Mouse (Mus musculus) lung, postnatal 14 days (tissue): Measurements from ENCODE around the gene Plod2.

ENCODE experiments used
- DNase-seq: peaks from one replicate; pipeline ENCODE4 v3.0.0; 2021

Gene Plod2

DNA sequence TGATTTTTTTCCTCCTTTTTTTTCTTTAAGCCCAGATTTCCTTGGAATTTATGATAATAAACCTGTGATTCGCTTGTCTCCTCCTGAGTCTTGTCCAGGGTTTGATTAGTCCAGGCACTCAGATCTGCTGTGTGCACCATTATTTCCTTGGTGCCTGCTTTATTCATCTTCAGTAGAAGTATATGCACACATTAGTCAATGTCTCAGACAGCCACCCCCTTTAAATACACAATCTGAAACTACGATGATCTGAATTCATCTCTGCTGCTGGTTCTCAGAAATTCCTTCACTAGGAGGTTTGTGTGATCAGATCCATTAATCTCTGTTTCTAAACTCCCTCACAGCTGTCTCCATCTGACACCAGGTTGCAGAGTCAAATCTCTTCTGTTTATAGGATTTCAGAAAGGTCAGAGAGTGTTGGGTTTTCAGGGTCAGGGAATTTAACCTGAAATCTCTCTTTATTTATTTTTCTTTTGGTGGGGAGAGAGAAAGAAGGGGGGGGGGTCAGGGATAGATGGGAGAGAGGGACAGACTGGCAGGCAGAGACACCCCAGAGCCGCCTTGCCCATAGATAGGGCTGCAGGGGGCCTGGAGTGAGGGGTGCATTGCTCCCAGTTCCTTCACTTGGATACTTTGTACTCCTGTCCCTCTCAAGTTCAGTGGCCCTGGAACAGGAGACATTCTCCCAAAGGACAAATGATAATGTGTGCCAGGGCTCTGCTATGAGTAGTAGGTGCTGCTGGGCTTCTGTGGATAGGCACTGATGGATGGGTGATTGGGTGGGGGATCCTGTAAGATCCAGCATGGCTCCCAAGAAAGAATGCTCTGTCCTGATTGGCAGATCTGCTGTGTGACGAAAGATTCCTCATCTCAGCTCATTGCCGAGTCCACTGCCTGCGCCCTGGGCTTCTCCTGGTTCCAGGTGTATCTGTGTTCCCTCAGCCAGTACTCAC, 13.3 kb downstream of the Plod2 start:
- DNase-seq, result no peak

DNA sequence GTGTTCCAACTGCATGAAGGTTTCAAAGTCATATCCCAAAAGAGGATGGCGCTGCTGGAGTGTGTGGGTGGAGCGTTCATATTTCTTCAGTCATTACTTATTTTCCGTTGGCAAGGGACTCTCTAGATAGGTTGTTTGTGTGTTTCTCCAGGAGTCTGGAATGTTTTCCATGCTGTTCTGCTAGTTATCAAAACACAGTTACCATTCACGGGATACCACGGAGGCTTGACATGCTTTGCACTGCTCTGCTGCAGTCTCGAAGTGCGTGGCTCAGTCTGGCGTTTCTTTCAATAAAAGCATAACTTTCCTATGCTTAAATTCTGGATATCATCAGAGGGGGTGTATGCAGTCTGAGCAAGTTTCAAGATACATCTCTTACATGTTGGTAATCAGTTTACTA, 17.7 kb downstream of the Plod2 start:
- no peak for DNase-seq

DNA sequence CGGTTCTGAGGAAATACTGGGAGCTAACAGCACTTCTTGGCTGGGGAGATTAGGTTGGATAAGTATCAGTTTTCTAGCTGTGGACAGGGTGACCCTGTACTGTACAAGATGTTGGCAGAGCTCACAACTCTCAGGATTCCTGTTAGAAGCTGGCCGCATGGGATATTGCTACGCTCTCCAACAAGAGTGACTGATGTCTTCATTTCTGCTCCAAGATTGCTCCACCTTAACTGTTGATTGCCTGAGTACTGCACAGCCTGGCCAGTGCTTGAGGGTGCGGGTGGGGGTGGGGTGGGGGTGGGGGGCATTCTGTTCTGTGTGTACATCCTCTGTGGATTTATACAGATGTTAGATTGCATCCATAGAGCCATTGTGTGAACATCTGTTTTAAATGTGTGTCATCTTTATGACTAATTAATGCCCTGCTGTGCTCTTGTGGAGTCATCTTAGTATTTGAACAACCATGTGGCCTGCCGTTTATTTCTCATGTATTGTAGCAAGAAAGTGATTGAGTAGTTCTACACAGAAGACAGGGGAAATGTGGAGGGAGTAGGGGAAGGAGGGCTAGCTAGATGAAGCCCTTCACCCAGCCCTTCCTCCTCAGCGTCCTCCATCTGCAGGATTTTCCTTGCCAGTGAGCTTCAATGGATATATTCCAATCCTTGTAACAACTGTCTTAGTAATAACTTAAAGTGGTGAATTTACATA, 19.0 kb downstream of the Plod2 start:
- DNase-seq, result no peak

DNA sequence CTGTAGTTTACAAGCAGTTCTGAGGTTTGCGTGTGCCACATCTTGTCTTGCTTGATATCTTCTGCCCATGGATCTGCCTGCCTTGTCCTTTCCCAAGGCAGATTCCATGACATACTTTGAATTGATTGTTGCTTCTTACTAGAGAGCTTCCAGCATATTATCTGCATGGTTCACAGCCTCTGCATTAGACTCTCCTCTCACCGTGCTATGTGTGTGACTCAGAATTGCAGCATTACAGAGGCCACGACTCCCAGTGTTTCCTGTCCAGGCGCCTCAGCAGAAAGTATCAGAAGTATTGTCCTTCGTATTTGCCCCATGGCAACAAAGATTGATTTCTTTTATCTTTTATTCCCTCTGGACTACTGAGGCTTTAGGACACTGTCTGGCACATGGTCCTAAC, 20.4 kb downstream of the Plod2 start:
- DNase-seq, result no peak

DNA sequence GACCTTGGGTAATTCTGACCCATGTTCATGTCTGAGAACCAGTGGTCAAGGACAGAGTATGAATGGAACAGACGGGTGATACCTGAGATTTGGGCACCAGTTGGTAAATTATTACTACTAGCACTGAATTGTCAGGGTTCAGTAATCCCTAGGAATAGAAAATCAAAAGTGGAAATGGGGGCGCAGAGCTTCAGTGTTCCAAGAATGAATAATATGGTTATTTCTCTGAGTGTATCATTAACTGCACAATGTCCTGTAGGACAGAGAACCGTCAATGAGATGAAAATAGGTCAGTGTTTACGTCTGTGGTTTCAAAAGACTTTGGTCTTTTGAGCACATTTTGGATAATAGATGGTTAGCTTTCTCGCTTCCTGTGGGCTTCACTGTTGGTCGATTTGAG, 21.3 kb downstream of the Plod2 start:
- DNase-seq, result no peak

DNA sequence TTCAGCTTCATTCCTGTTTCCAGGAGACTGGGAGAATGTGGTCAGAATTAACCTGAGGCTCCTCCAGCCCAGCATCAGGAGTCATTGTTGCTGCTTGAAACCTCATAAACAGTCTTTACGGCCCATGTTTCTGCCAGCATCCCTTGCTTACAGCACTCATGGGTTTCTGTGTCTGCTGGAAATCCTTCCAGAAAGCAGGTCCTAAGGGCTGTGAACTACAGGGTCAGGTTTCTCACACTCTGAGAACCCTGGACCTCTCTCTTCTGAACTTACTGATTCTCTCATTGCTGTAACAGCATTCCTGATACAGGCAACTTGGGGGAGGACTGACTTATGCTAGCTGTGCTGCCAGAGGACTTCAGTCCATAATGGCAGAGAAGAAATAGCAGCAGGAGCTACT, 22.4 kb downstream of the Plod2 start:
- no peak for DNase-seq

DNA sequence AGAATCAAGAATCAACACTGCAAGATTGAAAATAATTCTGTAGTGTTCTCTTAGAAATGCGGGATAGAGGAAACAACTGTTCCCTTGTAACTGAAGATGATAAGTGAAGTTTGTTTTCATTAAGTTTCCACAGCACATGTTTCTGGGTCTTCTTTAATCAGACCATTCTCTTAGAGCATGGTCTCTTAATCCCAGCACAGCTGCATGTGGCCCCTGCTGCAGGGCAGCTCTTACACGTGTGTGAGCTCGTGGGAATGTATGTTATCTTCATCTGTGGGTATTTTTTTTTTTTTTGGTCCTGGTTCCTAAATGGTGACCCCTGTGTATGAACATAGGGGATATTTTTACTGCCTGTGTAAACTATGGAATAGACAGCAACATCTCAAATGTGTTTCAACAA, 24.2 kb downstream of the Plod2 start:
- DNase-seq, result no peak

DNA sequence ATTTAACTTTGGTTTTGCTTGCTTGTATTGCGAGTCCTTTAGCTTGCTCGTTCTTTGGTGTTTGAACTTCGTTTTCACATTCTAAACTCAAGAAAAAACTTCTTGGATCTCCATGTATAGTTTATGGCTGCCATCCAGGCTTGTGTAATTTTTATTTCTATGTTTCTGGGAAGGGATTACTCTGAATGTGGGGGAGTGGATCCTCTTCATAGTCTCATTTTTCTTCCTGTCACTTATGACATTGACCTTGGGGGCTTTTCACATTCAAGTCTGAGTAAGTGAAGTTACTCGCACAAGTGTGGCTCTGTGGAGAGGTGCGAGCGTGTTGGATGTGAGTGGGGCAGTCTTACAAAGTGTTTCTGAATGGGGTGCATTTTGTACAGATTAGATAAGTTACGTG, 25.5 kb downstream of the Plod2 start:
- DNase-seq, result no peak

DNA sequence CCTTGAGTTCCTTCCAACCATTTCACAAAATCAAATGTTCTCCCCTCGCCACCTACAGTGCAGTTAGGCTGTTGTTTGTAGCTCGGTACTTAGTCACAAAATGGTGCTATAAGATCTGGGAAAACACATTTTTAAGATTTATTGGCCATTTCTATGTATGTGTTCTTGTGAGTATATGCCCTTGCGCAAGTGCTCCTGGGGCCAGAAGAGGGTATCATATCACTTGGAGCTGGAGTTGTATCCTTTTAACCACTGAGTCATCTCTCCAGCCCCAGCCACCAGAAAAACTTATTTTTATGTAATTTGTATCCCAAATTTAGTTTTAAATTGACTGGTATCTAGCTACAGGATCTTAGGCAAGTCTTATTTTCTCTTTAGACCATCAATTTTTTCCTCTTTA, 26.8 kb downstream of the Plod2 start:
- DNase-seq, result no peak

DNA sequence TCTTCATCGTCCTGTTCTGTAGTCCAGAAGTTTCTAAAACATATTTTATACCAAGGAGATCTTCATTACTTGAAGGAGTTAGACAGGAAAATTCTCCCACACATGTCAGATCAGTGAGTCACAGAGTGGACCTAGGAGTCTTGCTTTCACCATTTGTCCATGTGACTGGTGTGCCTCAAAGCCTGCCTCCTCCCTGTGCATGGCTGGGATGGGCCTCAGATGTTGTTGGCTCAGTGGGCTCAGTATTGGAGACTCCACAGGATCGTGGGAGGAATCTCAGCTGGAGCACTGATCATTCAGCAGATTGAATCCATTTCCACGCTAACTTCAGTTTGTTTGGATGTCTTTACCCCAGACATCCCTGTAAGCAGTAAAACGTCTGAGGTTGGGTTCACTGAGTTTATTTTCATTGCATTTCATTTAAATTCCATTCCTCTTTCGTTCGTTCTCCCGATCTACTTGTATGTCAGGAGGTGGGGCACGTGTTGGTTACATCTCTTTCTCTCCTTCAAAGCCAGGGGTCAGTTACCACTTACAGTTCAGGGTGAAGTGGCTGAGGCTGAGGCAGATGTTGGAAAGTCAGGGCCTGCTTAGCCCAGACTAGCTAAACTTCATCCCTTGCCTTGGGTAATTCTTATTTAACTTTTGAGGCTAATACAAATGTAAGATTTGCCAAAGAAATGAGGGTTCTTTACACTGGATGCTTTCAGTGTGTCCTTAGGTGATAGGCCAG, 30.5 kb downstream of the Plod2 start:
- no peak for DNase-seq

DNA sequence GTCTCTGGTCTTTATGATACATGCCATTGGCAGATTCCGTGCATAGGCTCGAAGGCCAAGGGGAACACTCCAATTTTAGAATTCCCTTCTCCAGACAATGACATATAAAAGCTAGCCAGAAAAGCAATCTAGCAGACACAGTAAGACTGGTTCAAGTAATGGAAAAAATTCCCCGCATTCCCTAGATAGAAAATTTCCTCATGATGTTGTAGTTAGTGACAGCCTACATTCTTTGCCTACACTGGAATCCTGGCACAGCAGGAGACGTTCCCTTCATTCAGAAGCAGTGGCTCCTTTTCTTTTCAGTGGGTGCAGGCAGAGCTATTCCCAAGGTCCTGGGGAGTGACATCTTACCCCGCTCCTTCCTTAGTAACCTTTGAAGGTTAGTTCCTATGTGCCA, 41.9 kb downstream of the Plod2 start:
- no peak for DNase-seq

DNA sequence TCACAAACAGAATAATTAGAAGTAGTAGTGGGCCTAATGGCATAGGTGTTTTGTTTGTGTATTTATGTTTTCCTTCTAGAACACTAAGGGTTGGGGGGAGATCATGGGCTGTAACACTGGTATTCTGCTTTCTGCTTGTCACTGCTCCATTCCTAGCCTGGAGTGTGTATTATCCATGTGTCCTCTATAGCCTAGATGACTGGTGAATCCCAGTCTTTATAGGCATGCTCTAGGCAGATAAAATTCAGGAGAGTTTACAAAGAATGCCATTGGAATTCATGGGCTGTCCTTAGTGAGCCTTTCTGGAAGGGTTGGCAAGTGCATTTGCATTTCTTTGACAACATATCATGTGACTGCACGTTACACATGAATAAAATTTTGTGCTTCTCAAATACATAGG, 44.0 kb downstream of the Plod2 start:
- DNase-seq, result no peak

DNA sequence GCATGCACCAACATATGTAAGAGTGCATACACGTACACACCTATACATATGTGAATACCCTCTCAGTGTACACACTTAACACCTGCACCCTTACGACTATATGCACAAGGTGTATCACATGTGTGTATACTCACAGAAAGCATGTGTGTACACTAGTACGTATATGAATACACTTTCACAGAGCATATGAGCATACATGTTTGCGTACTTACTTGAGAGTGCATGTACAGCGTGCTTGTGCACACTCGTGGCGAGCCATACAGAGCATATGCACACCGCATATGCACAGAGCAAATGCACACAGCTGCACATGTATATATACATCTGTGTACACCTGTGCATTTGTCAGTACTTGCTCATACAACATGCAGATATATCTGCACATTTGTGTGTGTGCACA, 45.4 kb downstream of the Plod2 start:
- no peak for DNase-seq

DNA sequence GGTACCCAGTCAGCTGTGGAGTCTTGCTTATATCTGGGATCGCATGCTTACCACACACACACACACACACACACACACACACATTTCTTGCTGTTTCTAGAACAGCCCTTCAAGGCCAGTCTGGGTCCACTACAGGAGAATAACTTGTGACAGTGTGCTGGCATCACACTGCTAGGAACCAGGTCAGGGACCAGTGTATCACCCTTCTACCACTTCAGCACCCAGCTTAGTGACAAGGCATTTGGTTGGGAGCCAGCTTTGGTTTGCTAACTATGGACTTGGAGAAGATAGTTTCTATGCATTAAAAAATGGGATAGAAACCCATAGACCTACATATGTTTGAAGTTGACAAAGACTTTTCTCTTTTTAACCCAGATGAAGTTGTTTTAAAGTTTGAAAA, 46.2 kb downstream of the Plod2 start:
- no peak for DNase-seq

DNA sequence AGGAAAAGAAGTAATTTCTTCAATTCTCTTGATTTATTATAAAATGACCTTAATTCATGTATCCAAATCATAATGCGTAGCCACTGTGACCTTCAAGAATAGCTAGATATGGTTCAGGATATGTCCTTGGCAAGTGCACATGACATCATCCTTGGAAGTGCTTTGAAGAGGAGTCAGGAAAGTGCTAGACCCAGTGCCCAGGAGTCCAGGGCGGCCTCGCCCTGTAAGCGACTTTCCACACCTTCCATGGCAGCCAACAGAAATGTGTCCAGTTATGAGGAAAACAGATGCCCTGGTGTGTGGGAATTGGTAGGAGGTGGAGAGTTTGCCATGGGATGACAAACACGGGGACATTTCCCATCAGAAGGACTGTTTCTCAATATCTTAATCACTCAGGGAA, 47.0 kb downstream of the Plod2 start:
- DNase-seq, result no peak

DNA sequence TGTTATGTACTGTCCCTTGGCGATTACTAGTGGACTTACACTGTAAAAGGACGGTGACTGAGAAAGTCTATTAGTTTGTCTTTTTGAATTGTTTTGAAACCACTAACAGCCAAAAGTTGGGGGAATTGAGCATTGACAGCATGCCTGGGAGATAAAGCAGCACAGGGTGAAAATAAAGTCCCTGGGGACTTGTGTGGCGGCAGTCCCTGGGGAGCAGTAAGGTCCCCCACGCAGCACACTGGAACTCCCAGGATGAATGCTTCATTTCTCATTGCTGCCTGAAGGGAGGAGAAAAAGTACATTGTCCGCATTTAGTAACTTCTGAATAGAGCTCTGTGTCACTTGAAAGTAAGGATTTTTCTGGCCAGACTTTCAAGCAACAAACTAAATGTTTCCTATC, 49.5 kb downstream of the Plod2 start:
- no peak for DNase-seq

DNA sequence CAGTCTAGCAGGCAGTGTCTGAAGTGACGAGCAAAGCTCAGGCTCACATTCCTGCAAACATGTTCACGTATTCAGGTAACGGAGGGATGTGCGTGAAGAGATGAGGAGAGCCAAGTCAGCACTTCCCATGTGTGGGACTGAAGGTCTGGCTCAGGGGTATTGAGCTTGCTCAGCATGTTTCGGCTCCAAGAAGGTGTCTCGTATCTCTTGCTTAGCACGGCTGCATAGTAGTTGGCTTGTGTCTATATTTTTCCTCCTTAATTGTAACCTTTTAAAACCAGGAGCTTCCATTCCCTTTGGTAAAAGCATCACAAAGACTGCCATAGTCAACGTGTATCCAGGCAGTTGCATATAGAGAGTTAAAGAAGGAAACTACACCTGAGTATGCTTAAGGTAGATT, 50.7 kb downstream of the Plod2 start:
- DNase-seq, result no peak

DNA sequence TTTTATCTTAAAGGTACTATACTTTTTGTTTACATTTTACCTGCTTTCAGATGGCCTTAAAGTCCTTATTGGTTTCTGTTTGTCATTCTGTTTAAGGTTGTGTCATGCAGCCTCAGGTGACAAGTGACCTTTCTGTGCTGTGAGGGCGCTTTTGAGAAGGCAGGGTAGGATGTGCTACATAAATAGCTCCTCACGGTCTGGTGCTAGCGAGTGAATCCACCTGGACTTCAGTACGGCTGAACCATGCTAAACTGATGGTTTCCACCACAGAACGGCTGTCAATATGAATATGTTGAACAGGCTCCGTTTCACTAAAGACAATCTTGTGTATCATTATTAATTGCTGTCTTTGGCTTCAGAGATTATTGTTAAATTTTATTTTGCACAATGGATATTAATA, 52.5 kb downstream of the Plod2 start:
- peak; percentile 14 for DNase-seq

DNA sequence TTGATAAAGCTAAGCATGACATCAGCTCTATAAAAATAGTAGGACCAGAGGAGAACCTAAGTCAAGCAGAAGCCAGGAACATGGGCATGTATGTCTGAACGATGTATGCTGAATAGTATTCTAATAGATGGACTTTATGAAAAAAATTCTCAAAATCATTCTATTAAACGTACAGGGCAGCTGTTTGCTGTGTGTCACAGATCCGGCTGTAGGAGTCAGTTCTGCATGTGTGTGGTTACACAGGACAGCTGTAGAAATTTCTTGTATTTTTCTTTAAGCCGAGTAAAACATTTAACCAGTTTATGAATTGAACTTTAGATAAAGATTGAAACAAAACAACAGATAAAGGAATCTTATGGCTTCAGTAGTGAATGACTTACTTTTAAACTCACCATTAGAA, 53.3 kb downstream of the Plod2 start:
- DNase-seq, result no peak

DNA sequence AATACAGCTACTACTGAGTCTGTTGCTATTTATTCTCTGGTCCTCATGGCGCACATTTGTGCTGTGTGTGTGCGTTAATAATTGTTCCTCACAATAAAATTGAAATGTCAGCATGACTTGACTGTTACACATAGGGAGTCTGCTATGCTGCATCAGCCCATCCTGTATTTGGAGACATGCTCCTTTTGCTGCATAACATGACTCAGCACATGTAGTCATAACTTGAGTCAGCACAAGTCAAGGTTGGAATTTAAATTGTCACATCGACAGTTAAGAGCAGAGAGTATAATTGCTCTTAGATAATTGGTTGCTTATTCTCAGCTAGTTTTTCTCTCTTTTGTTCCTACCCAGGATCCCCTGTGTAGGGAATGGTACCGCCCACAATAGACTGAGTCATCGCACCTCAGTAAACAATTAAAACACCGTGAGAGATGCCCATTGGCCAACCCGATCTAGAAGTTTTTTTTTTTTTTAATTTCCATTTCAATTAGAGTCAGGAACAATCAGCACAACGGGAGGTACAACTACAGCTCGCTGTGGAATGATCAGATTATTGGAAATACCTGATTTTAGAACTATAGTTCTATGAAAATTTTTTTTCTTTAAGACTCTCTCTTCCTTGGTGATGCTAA, 55.0 kb downstream of the Plod2 start:
- DNase-seq, result no peak

DNA sequence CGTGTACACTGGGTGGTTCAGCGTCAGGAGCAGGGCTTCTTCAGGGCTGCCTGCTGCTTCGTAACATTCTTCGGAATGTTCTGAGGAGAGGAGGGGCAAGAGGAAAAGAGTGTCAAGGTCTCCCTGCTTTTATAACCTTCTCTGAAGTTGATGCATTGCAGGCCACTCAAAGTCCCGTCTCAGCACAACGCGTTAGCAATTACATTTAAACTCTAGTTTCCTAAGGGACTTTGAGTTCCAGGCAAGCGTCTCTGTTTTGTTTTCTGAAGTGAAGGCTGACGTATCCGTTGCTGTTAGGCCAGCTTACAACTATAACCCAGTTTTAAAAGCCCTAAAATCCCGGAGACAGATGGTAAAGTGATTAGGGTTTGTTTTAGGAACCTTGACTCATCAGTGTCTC, 55.8 kb downstream of the Plod2 start:
- DNase-seq, result peak; percentile 8

DNA sequence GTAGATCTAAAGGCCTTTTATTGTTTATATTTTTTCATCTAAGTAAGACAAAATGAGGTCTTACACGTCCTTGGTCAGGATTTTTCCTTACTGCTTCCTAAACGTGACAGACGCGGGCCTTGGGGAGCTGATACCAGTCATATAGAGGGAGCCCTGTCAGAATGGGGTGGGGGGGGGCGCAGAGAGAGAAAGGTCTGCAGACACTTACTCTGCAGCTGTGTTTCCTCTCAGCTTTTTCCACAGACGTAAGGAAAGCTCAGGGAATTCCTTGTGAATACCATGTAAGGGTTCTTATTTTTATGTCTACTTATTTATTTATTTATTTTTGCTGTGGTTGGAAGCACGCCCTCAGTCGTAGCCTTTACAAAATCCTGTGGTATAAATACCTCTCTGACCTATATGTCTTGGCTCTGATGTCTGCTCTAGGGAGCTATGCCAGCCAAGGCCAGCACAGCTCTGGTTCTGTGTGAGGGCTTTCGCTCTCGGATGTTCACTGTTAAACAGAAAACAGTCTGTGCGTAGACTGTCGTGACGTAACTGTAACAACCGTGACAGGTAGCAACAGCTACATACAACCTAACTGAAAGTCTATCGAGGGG, 58.0 kb downstream of the Plod2 start:
- DNase-seq, result no peak

DNA sequence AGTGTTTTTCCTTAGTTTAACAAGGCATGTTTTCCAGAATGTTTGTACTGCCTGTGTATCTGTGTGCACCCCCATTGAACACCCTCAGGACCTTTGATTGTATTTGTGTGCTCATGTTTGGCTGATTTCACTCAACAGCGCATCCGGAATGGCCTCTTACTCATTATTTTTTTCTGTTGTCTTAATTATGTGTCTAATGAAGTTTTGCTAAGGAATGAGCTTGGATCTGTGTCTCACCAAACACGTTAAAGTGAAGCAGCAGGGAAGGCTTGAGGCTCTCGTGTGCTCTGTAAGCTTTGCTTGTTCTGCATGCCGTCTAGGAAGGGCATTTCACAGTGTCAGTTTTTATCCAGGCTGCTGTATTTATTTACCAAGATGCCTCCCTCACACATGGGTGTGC, 59.5 kb downstream of the Plod2 start:
- DNase-seq, result no peak
